Mouse (Mus musculus): ENCODE data around the gene Acadsb. TPM values are rescaled to one million over a fixed set of nuclear protein-coding genes. Genes with fewer than 3 reads are reported as not detected.
A peak's percentile ranks its signal among the peaks of the same experiment; 100 is the strongest.
"Not testable (repeated sequence)": the region's sequence is repeated elsewhere in the genome, so short reads cannot be mapped to it uniquely, and the experiment has no call there.

Acadsb gene
- total RNA-seq (2015; ENCODE audit: low replicate concordance) (3.8 and 15.0 TPM in 2 replicates), total RNA-seq (2017; ENCODE audit: low replicate concordance) (13.1 and 19.5 TPM in 2 replicates)

GRCm38 (mm10) chr7:131410416-131411058 is at the start of gene Acadsb, which contains the start of gene Ikzf5:
Acadsb (plus strand) TSS chr7:131410601.
Ikzf5 (minus strand) TSS chr7:131410521.
- peak; percentile 98 for ATAC-seq (replicated peaks; ENCODE audit: low FRiP score, poor library complexity, severe bottlenecking)

GRCm38 (mm10) chr7:131362269-131362614 is 48.2 kb upstream of the Acadsb start:
- ATAC-seq (replicated peaks; ENCODE audit: low FRiP score, poor library complexity, severe bottlenecking) = peak; percentile 50

GRCm38 (mm10) chr7:131362615-131363300 is 47.6 kb upstream of the Acadsb start, which contains the start of gene 2310057M21Rik:
2310057M21Rik (minus strand) TSS chr7:131362759.
- ATAC-seq (replicated peaks; ENCODE audit: low FRiP score, poor library complexity, severe bottlenecking) = peak; percentile 93

DNA sequence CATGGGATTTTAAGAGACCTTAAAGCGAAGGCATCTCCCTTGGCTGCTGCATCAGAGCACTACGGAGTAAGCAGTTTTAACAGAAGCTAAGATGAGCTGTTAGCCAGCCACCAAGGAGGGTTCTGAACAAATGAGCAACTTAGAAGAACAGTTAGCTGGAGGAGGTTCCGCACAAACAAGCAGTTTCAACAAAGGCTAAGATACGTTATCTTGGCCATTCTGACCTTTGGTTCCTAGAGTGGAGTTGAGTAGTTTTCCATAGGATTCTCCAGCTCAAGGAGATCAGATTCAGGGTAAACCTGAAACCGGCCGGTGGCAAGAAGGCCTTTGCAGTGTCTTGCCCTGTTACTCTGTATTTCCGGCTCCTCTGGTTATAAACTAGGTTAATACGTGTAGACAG is 46.3 kb upstream of the Acadsb start:
- no peak for ATAC-seq (replicated peaks; ENCODE audit: low FRiP score, poor library complexity, severe bottlenecking)

DNA sequence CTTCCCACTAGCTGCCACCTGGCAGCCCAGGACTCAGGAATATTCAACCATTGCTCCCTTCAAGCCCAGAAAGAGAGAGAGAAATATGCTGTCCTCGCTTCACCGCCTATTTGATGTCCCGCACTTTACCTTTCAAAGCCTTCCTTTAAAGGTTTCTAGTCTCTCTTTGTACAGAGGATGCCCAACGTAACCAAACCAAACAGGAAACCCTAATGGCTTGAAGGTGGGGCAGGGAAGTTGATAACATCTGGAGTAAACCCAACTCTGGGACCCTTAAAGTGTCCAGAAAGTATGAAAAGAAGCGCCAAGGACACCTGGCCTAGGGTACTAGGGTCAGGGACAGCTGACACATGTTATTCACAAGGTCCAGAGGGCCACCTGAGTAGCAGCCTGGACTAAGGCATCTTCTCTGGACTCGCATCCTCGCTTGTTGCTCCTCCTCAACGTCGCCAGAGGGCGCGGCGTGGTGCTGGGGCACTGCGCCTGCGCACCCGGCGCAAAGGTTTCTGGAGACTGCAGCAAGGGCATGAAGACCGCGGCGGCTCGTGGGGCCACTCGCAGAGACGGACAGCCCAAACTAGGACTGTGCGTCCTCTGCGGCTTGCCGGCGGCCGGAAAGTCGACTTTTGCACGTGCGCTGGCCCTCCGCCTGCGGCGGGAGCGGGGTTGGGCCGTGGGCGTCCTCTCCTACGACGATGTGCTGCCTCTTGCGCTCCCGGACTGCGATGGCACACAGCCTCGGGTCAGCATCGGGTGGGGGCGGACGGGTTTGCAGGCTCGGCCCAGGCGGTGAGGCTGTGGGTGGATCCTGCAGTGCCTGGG is 39.5 kb upstream of the Acadsb start, which contains the start of gene Pstk:
Pstk (plus strand) TSS at position 494 of the 822 bp plus-strand sequence.
- peak; percentile 99 for ATAC-seq (replicated peaks; ENCODE audit: low FRiP score, poor library complexity, severe bottlenecking)

GRCm38 (mm10) chr7:131371470-131371860 is 38.9 kb upstream of the Acadsb start:
- no peak for ATAC-seq (replicated peaks; ENCODE audit: low FRiP score, poor library complexity, severe bottlenecking)

- no peak for ATAC-seq (replicated peaks; ENCODE audit: low FRiP score, poor library complexity, severe bottlenecking)
Observed at GRCm38 (mm10) chr7:131371880-131372651, 38.3 kb upstream of the Acadsb start.

GRCm38 (mm10) chr7:131391761-131392160 is 18.6 kb upstream of the Acadsb start:
- ATAC-seq (replicated peaks; ENCODE audit: low FRiP score, poor library complexity, severe bottlenecking) = not testable (repeated sequence)

DNA sequence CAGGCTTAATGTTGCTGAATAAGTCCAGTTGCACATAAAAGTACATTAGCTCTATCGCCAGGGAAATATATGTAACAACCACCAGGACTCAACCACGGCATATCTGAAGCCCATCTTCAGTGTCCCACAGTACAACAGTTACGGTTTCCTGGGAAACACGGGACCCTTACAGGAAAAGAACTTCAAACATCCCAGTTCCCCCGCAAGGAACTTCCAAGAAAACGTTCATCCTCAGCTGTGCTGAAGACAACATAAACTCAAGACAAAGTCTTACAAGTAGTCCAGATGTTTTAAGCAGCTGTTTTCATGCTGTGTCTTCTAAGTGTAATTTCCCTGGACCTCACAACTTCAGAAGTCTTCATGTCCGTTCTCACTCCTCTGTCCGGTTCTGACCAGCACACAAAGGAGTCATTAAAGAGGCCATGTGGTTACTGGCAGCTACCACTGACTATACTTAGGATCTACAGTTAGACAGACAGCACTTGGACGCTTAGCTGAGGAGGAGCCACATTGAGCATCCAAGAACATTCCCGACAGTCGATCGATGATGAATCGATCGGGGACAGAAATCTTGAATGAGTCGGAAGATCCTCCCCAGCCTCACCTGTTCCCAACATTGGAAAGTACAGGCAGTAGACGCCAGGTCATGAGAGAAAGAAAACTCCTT is 947 bp upstream of the Acadsb start:
- peak; percentile 48 for ATAC-seq (replicated peaks; ENCODE audit: low FRiP score, poor library complexity, severe bottlenecking)

GRCm38 (mm10) chr7:131409988-131410385 is 414 bp upstream of the Acadsb start:
- peak; percentile 68 for ATAC-seq (replicated peaks; ENCODE audit: low FRiP score, poor library complexity, severe bottlenecking)

GRCm38 (mm10) chr7:131411221-131411940 is 980 bp downstream of the Acadsb start:
- ATAC-seq (replicated peaks; ENCODE audit: low FRiP score, poor library complexity, severe bottlenecking) = no peak

GRCm38 (mm10) chr7:131411941-131412270 is 1.5 kb downstream of the Acadsb start:
- ATAC-seq (replicated peaks; ENCODE audit: low FRiP score, poor library complexity, severe bottlenecking) = no peak

DNA sequence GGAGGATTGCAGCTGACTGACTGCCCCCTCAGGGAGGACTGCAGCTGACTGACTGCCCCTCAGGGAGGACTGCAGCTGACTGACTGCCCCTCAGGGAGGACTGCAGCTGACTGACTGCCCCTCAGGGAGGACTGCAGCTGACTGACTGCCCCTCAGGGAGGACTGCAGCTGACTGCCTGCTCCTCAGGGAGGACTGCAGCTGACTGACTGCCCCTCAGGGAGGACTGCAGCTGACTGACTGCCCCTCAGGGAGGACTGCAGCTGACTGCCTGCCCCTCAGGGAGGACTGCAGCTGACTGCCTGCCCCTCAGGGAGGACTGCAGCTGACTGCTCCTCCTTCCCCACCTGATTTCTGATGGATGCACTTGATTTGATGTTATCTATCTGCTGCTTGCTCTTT is 6.3 kb downstream of the Acadsb start:
- not testable (repeated sequence) for ATAC-seq (replicated peaks; ENCODE audit: low FRiP score, poor library complexity, severe bottlenecking)

GRCm38 (mm10) chr7:131417605-131418004 is 7.2 kb downstream of the Acadsb start:
- ATAC-seq (replicated peaks; ENCODE audit: low FRiP score, poor library complexity, severe bottlenecking) = no peak

- ATAC-seq (replicated peaks; ENCODE audit: low FRiP score, poor library complexity, severe bottlenecking) = peak; percentile 98
Observed at GRCm38 (mm10) chr7:131424912-131425311, 14.5 kb downstream of the Acadsb start.

GRCm38 (mm10) chr7:131427331-131427730 is 16.9 kb downstream of the Acadsb start:
- no peak for ATAC-seq (replicated peaks; ENCODE audit: low FRiP score, poor library complexity, severe bottlenecking)

- no peak for ATAC-seq (replicated peaks; ENCODE audit: low FRiP score, poor library complexity, severe bottlenecking)
Observed at GRCm38 (mm10) chr7:131432244-131432643, 21.8 kb downstream of the Acadsb start.

GRCm38 (mm10) chr7:131434276-131434675 is 23.9 kb downstream of the Acadsb start:
- no peak for ATAC-seq (replicated peaks; ENCODE audit: low FRiP score, poor library complexity, severe bottlenecking)

GRCm38 (mm10) chr7:131437051-131437450 is 26.6 kb downstream of the Acadsb start:
- no peak for ATAC-seq (replicated peaks; ENCODE audit: low FRiP score, poor library complexity, severe bottlenecking)
